Comparison of ENCODE assay signal across 29 mouse cellular contexts in the genomic region with DNA sequence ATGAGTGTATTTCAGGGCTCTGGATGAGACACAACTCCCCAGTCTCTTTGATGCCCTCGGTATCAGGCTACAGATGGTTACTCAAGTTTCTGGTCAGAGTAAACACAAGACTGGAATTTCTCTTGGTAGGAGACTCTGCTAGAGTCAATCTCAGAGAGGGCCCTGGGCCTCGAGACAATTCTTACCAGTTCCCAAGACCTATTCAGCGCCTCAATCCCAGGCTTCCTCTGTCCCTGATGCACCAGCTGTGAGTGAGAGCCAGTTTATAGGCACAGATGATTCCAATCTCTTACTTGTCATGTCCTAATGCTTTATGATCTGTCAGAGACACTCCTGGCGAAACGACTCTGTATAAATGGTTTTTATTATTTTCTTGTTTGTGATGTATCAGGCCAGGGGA.
DNase-seq lines count a peak whose midpoint lies in the region; ATAC-seq and TF ChIP-seq lines count a peak whose summit lies in the region.
"Had no signal": no experiment of that assay in that cellular context is flagged by ENCODE, and none has a peak within 500 bp of the region (broad histone marks: within the 10 kb centered on the region; RNA-seq: fewer than 3 reads in every experiment).

No protein-coding gene starts in this region.

- H3K27ac ChIP-seq in kidney, postnatal 0 days: no peak overlapping the region
- no peak overlapping the region for H3K27ac ChIP-seq in limb, embryonic 13.5 days
- H3K27ac ChIP-seq: embryonic facial prominence, embryonic 13.5 days; embryonic facial prominence, embryonic 15.5 days; forebrain, embryonic 13.5 days; forebrain, embryonic 15.5 days had no signal

- no peaks in the 10 kb centered on the region for H3K4me1 ChIP-seq in kidney, postnatal 0 days (replicated peaks; ENCODE audit: insufficient read depth, low read length)
- H3K4me1 ChIP-seq in limb, embryonic 13.5 days: no peaks in the 10 kb centered on the region
- H3K4me1 ChIP-seq: embryonic facial prominence, embryonic 13.5 days; embryonic facial prominence, embryonic 15.5 days; forebrain, embryonic 13.5 days; forebrain, embryonic 15.5 days had no signal

- 25% methylated on average over 5 of the region's 5 CpGs for WGBS in kidney, postnatal 0 days
- 28% methylated on average over 5 of the region's 5 CpGs for WGBS in limb, embryonic 13.5 days

- H3K9ac ChIP-seq in kidney, postnatal 0 days (ENCODE audit: low read depth, low read length): no peak overlapping the region
- H3K9ac ChIP-seq in limb, embryonic 13.5 days: no peak overlapping the region
- H3K9ac ChIP-seq: embryonic facial prominence, embryonic 13.5 days; embryonic facial prominence, embryonic 15.5 days; forebrain, embryonic 13.5 days; forebrain, embryonic 15.5 days had no signal

- no peaks in the 10 kb centered on the region for H3K9me3 ChIP-seq in kidney, postnatal 0 days (replicated peaks; ENCODE audit: low read length)
- H3K9me3 ChIP-seq in limb, embryonic 13.5 days: no peaks in the 10 kb centered on the region
- H3K9me3 ChIP-seq: embryonic facial prominence, embryonic 13.5 days; embryonic facial prominence, embryonic 15.5 days; forebrain, embryonic 13.5 days; forebrain, embryonic 15.5 days; G1E had no signal

- no peak overlapping the region for H3K4me3 ChIP-seq in kidney, postnatal 0 days (replicated peaks; ENCODE audit: low read depth, low read length)
- H3K4me3 ChIP-seq in limb, embryonic 13.5 days: no peak overlapping the region
- H3K4me3 ChIP-seq: embryonic facial prominence, embryonic 13.5 days; embryonic facial prominence, embryonic 15.5 days; erythroblast, embryonic 14.5 days; forebrain, embryonic 13.5 days; forebrain, embryonic 15.5 days had no signal

- TF ChIP-seq CTCF in kidney, postnatal 0 days (IDR thresholded peaks at IDR 0.05; ENCODE audit: low read depth): no peak

- H3K27me3 ChIP-seq in kidney, postnatal 0 days (ENCODE audit: insufficient read depth, low read length): no peaks in the 10 kb centered on the region
- no peaks in the 10 kb centered on the region for H3K27me3 ChIP-seq in limb, embryonic 13.5 days
- H3K27me3 ChIP-seq: CH12.LX; embryonic facial prominence, embryonic 13.5 days; embryonic facial prominence, embryonic 15.5 days; forebrain, embryonic 13.5 days; forebrain, embryonic 15.5 days; Patski had no signal

- H3K36me3 ChIP-seq in kidney, postnatal 0 days (ENCODE audit: insufficient read depth, low read length): no peaks in the 10 kb centered on the region
- H3K36me3 ChIP-seq in limb, embryonic 13.5 days: no peaks in the 10 kb centered on the region
- H3K36me3 ChIP-seq: embryonic facial prominence, embryonic 13.5 days; embryonic facial prominence, embryonic 15.5 days; forebrain, embryonic 15.5 days; G1E had no signal

- intact Hi-C loops in heart, postnatal 36 days (cut with DNase I): no loop called here

- H3K4me2 ChIP-seq in kidney, postnatal 0 days (ENCODE audit: low read length): no peak overlapping the region
- no peak overlapping the region for H3K4me2 ChIP-seq in limb, embryonic 13.5 days (replicated peaks)
- H3K4me2 ChIP-seq: embryonic facial prominence, embryonic 13.5 days; embryonic facial prominence, embryonic 15.5 days; forebrain, embryonic 13.5 days; forebrain, embryonic 15.5 days had no signal

- ATAC-seq in kidney, postnatal 0 days (replicated peaks; ENCODE audit: low FRiP score, low read depth): no peak
- ATAC-seq in limb, embryonic 13.5 days (ENCODE audit: low FRiP score, low read depth): peak; percentile 75; the same call in 1 of the 2 replicates
- ATAC-seq in cerebellum, adult (ENCODE audit: insufficient number of reproducible peaks, low FRiP score, low TSS enrichment): no peak
- ATAC-seq: activated CD4-positive, CD25-positive, alpha-beta regulatory T cell, adult 4 months; CD4-positive, CD25-positive, alpha-beta regulatory T cell, adult 4 months; forebrain, embryonic 13.5 days; forebrain, embryonic 15.5 days; Patski had no signal

- DNase-seq in heart, adult 11 months: peak; percentile 61
- no peak for DNase-seq in heart, postnatal 36 days
- peak; percentile 18 for DNase-seq in kidney, postnatal 0 days (ENCODE audit: low spot score)
- no peak for DNase-seq in kidney, adult 18-20 months
- peak; percentile 34 for DNase-seq in forelimb bud, embryonic 11.5 days (ENCODE audit: low read depth, low spot score)
- no peak for DNase-seq in spleen, postnatal 36 days (ENCODE audit: low spot score in 2 of 2)
- DNase-seq: adrenal gland, adult 8-10 months; adrenal gland, postnatal 14 days; adrenal gland, postnatal 36 days; B cell, adult 2 months; cerebellum, adult 11 months; cerebellum, adult 18-20 months; cerebellum, adult 8-10 months; cerebellum, adult 9-11 months; cerebellum, postnatal 14 days; cerebellum, postnatal 36 days; embryo, embryonic 11 days had no signal

Comparison
In these comparisons a context has a peak if more than half of its experiments do, and no peak if none do; other contexts are left out.
1. DNase-seq: peak in heart, adult 11 months (single experiment), kidney, postnatal 0 days (single experiment) and forelimb bud, embryonic 11.5 days (single experiment); none in heart, postnatal 36 days (0 of 2), kidney, adult 18-20 months (single experiment) and spleen, postnatal 36 days (0 of 2).